Mouse (Mus musculus) brain, embryonic 14.5 days (tissue): Measurements from ENCODE around the gene Mitf.

Source experiments
- CTCF ChIP-seq: fragments of 200-500 bp; IDR thresholded peaks from 2 replicates; pipeline ENCODE4 v1.5.1; 2012; ENCODE audit warnings: inconsistent platforms, mild to moderate bottlenecking, moderate library complexity, borderline replicate concordance; ENCODE audit not compliant: insufficient read depth, insufficient read length; ENCODE audit errors: extremely low read depth
- POLR2A ChIP-seq: fragments of 200-500 bp; IDR thresholded peaks from 2 replicates; pipeline ENCODE4 v1.6.1; 2012; ENCODE audit warnings: mild to moderate bottlenecking, inconsistent platforms, borderline replicate concordance; ENCODE audit not compliant: poor library complexity, insufficient read depth, insufficient read length, severe bottlenecking; ENCODE audit errors: extremely low read depth

- TF ChIP-seq CTCF = no peak
- TF ChIP-seq POLR2A = no peak
These were observed 111.2 kb downstream of the Mitf start for GRCm38 (mm10) chr6:97918051-97918450.
